Mouse (Mus musculus): ENCODE measurements at regions not wholly inside any gene's neighbourhood (a gene's known extent, or its start where the extent isn't known, plus 50 kb on each side); places are given as distances from the start of the nearest gene placed in this dataset.

GRCm38 (mm10) chr12:90946528-90946918 lies 208.3 kb upstream of the Dio2 start:
- DNase-seq: no peak

- no peak for DNase-seq
These were observed 207.7 kb upstream of the Dio2 start for GRCm38 (mm10) chr12:90945743-90946527.

DNA sequence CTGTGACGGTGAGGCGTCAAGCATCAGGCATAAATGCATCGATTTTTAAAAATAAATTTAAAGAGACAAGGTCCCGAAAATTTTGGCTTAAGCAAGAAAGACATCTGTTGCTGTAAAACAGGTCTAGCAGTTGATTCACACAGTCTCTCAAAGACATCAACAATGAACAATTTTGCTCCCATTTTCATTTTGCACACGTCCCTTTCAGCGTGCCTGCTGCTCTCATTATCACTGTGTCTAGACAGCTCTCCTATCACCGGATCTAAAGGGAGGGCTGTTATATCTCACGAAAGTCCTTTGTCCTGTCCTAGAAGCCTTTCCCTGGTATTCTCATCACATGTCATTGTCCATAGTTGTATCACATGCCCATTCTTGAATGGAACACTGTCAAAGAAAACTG lies 194.4 kb upstream of the Dio2 start:
- DNase-seq: no peak

GRCm38 (mm10) chr12:90932201-90932600 lies 194.0 kb upstream of the Dio2 start:
- DNase-seq: no peak

DNA sequence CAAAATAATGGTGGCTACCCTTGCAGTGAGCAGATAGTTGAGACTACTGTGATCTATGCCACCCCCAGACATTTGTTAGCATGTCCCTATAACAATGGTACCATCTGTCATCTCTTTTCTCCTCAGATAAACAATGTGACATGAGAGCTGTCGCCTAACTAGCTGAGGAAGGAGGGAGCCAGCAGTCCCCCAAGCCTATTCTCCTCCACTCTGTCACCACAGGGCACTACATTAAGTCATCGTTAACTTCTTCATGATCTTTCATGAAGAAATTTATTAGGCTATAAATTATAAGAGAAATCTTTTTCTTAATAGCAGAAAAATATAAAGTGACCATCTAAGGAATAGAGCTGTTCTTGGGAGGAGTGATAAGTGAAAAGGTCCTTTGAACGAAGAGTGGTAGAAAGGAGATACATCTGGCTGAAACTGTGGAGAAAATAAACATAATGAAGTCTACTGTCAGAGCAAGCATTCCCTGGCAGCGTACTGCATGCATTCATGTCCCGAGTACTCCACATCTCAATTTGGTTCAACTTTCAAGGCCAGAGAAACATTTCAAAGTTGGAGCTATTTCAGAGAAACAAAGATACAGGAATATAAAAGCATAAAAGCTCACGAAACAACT lies 192.0 kb upstream of the Dio2 start:
- no peak for DNase-seq

DNA sequence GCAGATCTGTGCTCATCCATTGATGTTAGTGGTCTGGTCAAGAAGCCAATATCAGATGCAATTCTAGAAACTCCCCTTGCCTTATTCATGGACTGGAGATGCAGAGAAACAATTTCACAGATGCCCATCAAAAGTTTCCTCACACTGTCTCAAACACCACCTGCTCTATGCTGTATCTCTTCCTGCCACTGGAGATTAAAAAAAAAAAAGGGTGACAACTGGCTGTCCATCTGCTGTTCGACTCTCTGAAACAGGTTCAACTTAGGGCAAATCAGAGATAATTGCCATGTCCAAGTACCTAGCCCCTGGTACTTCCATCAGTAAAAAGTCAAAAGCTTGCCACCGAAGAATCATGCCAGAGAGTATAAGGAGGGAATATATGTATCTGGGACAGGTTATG lies 185.4 kb upstream of the Dio2 start:
- no peak for DNase-seq

DNA sequence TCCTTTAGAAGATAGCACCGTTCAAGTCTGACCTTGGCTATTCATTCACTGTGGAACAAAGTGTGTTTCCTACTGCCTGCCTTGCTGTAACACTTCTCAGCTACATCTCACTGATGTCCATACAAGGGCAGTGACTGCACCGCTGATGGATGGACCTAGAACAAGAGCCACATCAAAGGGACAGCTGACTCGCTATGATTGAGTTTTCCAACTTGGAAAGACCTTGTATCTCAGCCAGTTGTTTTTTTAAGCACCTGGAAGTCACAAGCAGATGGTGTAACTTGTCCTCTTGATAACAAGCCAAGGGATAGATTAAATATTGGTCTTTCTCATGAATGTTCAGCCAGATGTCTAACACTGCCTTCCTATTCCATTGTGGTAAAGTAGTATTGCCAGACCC lies 184.9 kb upstream of the Dio2 start:
- DNase-seq: no peak

DNA sequence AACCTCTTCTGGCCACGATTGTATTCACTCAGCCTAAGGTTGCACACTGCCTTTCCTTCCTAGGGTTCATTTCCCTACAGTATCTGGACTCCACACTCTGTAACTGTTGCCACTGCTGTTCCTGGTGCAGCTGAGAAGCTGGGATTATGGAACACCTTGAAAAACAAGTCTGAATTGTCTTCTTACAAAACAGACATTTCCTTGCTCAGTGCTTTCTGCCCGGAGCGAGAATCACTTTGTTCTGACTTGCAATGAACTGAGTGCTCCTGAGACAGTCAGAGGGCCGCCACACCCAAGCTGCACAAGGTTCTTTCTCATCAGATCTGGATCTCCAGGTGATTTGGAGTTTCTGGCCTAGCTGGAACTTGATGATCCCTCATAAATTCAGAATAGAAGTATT lies 183.0 kb upstream of the Dio2 start:
- DNase-seq: no peak

DNA sequence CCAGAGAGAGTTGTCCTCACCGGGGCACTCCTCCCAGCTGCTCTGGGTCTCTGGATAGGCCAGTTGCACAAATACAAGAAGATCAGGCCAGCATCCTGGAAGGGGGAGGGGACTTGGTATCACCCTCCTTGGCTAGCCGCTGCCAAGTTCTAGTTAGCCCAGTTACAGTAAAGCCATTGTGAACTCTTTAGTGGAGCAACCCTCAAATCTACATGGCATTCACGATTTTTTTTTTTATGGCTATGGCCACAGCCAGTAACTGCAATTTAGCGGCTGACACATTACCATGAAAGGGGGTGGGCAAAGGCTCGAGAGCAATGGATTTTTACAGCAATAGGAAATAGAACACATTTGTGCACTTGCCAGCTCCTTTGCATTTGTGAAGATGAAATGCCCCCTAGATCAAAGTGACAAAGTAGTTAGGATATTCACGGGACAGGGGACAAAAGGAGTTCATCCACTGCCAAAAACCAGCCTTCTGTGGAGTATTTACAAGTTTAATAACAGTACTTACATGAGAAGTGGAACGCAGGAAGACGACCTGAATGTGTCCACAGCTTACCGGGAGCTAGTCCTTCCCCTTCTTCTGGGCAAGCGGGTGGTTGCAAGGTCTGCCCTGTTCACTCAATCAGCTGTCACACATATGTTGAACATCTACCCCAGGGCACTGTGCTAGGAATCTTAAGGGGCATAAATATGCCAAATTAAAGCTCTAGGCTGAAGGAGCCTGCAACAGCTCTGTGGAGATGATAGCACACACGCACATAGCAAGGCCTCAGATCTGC lies 177.9 kb upstream of the Dio2 start:
- no peak for DNase-seq

DNA sequence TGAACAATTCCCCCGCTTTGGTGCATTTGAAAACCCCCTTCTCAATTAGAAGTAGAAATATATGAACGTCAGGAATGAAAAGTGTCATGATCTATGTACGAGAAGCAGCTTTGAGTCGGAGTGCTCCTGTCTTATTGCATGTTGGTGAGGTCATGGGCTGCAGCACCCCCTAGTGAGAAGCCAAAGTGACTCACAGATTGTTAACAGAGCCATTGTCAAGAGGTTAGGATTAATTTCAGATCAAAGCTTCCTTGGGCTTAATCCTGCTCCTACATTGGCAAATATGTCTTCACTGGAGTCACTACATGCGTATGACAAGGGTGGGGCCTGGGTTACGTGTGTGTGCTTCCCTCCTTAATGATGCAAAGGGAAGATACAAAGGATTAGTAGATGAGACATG lies 165.8 kb upstream of the Dio2 start:
- peak; percentile 33 for DNase-seq

DNA sequence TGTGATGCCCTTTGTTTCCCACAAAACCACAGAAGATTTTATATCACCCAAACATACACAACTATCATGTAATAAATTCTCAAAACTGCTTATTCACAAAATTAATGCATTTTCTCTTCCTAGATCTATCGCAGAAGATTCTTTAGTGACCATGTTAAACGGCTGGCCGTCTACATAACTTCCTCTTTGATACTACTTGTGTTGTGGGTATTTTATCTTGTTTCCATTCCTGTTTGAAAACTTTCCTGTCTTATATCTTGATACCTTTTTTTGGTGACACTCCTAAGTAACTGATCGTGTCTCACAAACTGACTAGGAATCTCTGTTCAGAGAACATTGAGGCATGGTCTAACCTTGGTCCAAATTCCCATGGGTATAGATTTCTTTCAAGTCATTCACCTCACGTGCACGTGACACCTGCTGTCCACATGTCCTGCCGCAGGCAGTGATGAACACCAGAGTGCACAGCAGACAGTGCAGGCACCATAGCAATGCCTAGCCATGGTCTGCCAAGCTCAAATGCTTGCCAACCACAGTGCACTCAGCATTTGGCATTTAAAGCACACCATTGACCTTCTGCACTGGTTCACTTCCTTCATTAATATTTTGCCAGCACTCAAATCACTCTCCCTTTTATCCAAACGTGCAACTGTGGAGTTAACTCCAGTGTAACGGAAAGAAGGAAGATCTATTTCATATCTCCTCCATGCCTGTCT lies 155.6 kb upstream of the Dio2 start:
- DNase-seq: peak; percentile 3

- no peak for DNase-seq
These were observed 138.2 kb upstream of the Dio2 start for GRCm38 (mm10) chr12:90876230-90877005.

DNA sequence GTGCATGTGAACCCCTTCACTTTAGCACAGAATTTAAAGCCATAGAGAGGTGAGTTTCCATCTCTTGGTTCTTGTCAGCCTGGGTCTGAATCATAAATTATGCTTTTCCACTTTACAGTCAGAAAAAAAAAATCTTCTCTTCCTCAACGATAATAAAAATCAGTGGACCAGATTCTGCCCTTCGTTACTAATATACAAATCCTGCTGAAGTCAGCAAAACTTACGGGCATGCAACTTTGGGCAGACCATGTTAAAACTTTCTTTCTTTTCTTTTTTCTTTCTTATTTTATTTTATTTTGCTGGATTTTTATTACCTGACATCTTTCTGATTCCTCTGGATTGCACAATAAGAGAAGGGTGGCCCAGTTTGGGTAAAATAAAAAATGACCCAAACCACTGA lies 136.6 kb upstream of the Dio2 start:
- no peak for DNase-seq

GRCm38 (mm10) chr12:90873959-90874358 lies 135.7 kb upstream of the Dio2 start:
- DNase-seq: no peak

- DNase-seq: no peak
These were observed 128.4 kb upstream of the Dio2 start for GRCm38 (mm10) chr12:90866597-90866996.

DNA sequence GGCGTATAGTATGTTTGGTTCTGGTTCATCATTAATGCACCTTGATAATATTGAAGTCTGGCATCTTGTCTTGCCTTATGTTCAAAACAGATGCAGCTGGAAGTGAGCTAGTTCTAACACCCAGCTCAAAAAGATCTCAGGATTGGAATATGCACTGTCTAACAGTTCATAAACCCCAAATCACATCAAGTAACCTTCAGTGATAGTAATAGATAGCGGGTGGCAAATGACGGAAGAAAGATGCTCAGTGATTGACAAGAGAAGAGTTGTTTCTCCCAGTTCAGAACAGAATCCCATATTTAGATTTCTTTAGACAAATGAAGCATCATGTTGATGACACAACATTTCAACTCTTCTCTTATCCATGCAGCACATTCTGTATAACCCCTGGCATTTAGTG lies 124.4 kb upstream of the Dio2 start:
- DNase-seq: no peak

GRCm38 (mm10) chr12:90857746-90858145 lies 119.5 kb upstream of the Dio2 start:
- DNase-seq: no peak

- no peak for DNase-seq
These were observed 72.4 kb upstream of the Dio2 start for GRCm38 (mm10) chr12:90810666-90811065.

- no peak for DNase-seq
These were observed 52.3 kb upstream of the Dio2 start for GRCm38 (mm10) chr12:90790562-90790961.

Data from adrenal gland, postnatal 10 days (tissue).